ENCODE assay signal across 8 mouse cellular contexts in genomic region chr7:34232785-34233725, GRCm38 (mm10). TPM values are rescaled to one million over a fixed set of nuclear protein-coding genes. Genes with fewer than 3 reads are reported as not detected.
DNase-seq lines count a peak whose midpoint lies in the region; ATAC-seq and TF ChIP-seq lines count a peak whose summit lies in the region.

No protein-coding gene starts in this region.

- no peak for TF ChIP-seq EP300 in CH12.LX (IDR thresholded peaks at IDR 0.05; ENCODE audit: low read length)
- TF ChIP-seq EP300 in liver, embryonic 14.5 days (IDR thresholded peaks at IDR 0.05; ENCODE audit: low read depth): no peak

- H3K9me3 ChIP-seq in heart, embryonic 11.5 days (replicated peaks; ENCODE audit: control insufficient read depth, low read length): no peaks in the 10 kb centered on the region
- H3K9me3 ChIP-seq in CH12.LX (replicated peaks; ENCODE audit: low read length): no peaks in the 10 kb centered on the region
- H3K9me3 ChIP-seq in forebrain, embryonic 12.5 days: no peaks in the 10 kb centered on the region
- H3K9me3 ChIP-seq in liver, embryonic 14.5 days (ENCODE audit: control insufficient read depth, low read length): no peaks in the 10 kb centered on the region

- WGBS in heart, embryonic 11.5 days (ENCODE audit: insufficient replicate concordance): 41% methylated on average over 7 of the region's 7 CpGs
- 42% methylated on average over 7 of the region's 7 CpGs for WGBS in forebrain, embryonic 12.5 days
- 39% methylated on average over 7 of the region's 7 CpGs for WGBS in liver, embryonic 14.5 days (ENCODE audit: insufficient replicate concordance)

- TF ChIP-seq RAD21 in CH12.LX (IDR thresholded peaks at IDR 0.05; ENCODE audit: low read depth, low read length): no peak

- peak overlapping the region; percentile 96 for H3K27ac ChIP-seq in heart, embryonic 11.5 days (ENCODE audit: low read depth, low read length)
- peak overlapping the region; percentile 86 for H3K27ac ChIP-seq in CH12.LX (ENCODE audit: insufficient read depth, low read depth)
- peak overlapping the region; percentile 86 for H3K27ac ChIP-seq in forebrain, embryonic 12.5 days
- H3K27ac ChIP-seq in liver, embryonic 14.5 days: peak overlapping the region; percentile 46

- H3K36me3 ChIP-seq in heart, embryonic 11.5 days (ENCODE audit: control insufficient read depth, insufficient read depth, low read length): peaks cover 18% of the 10 kb centered on the region
- peaks cover 8 to 27% of the 10 kb centered on the region in 2 experiments for H3K36me3 ChIP-seq in CH12.LX (replicated peaks in 1 of 2; ENCODE audit: control insufficient read depth in 1 of 2, insufficient read depth in 1 of 2, low read length in 1 of 2)
- H3K36me3 ChIP-seq in forebrain, embryonic 12.5 days (replicated peaks): peaks cover 18% of the 10 kb centered on the region
- H3K36me3 ChIP-seq in liver, embryonic 14.5 days (replicated peaks; ENCODE audit: control insufficient read depth, insufficient read depth, low read depth): peaks cover 3% of the 10 kb centered on the region; the same call in 1 of the 2 replicates

- dilution Hi-C loops in CH12.LX (cut with MboI; ENCODE audit: extremely low pct_ligation_motif_present, extremely low pct_unique_long_range_greater_than_20kb, low sequenced_read_pairs): no loop called here

- no peaks in the 10 kb centered on the region for H3K27me3 ChIP-seq in heart, embryonic 11.5 days (ENCODE audit: control insufficient read depth, insufficient read depth, low read length)
- H3K27me3 ChIP-seq in CH12.LX (replicated peaks): no peaks in the 10 kb centered on the region
- no peaks in the 10 kb centered on the region for H3K27me3 ChIP-seq in forebrain, embryonic 12.5 days
- no peaks in the 10 kb centered on the region for H3K27me3 ChIP-seq in liver, embryonic 14.5 days (ENCODE audit: control insufficient read depth, insufficient read depth, low read length)

- peak overlapping the region; percentile 84 for H3K4me2 ChIP-seq in heart, embryonic 11.5 days
- H3K4me2 ChIP-seq in CH12.LX (ENCODE audit: insufficient read depth, low read depth, poor library complexity, severe bottlenecking): peak overlapping the region; percentile 96
- H3K4me2 ChIP-seq in forebrain, embryonic 12.5 days: peak overlapping the region; percentile 67
- peak overlapping the region; percentile 70 for H3K4me2 ChIP-seq in liver, embryonic 14.5 days (ENCODE audit: low read depth)

- peaks cover 26% of the 10 kb centered on the region for H3K4me1 ChIP-seq in heart, embryonic 11.5 days (ENCODE audit: control insufficient read depth, insufficient read depth, low read length)
- H3K4me1 ChIP-seq in CH12.LX (ENCODE audit: control insufficient read depth in 1 of 2, insufficient read depth in 2 of 2): peaks cover 3 to 43% of the 10 kb centered on the region in 2 experiments
- H3K4me1 ChIP-seq in forebrain, embryonic 12.5 days: peaks cover 24% of the 10 kb centered on the region
- peaks cover 22 to 35% of the 10 kb centered on the region in 2 experiments for H3K4me1 ChIP-seq in liver, embryonic 14.5 days (replicated peaks; ENCODE audit: control insufficient read depth in 2 of 2, insufficient read depth in 2 of 2, low read length in 1 of 2)

- no peak for ATAC-seq in heart, embryonic 11.5 days (replicated peaks; ENCODE audit: insufficient number of reproducible peaks, low FRiP score, low TSS enrichment)
- no peak for ATAC-seq in forebrain, embryonic 12.5 days (ENCODE audit: low FRiP score)
- ATAC-seq in liver, embryonic 14.5 days (ENCODE audit: insufficient read depth): peak; percentile 1; the same call in 1 of the 2 replicates

- no peak for TF ChIP-seq CTCF in CH12.LX (conservative IDR thresholded peaks at IDR 0.05 in 1 of 2, IDR thresholded peaks at IDR 0.05 in 1 of 2; ENCODE audit: low read depth in 2 of 2, low read length in 2 of 2)
- no peak for TF ChIP-seq CTCF in liver, embryonic 14.5 days (IDR thresholded peaks at IDR 0.05; ENCODE audit: low read depth)

- peak overlapping the region; percentile 57 for H3K4me3 ChIP-seq in heart, embryonic 11.5 days (ENCODE audit: low read depth, low read length)
- peak overlapping the region; percentile 55 to 78 (median 75) for H3K4me3 ChIP-seq in CH12.LX (replicated peaks in 1 of 3; ENCODE audit: low read depth in 2 of 3, low read length in 2 of 3, poor library complexity in 1 of 3)
- H3K4me3 ChIP-seq in forebrain, embryonic 12.5 days (replicated peaks): peak overlapping the region; percentile 47
- H3K4me3 ChIP-seq in liver, embryonic 14.5 days (ENCODE audit: insufficient read depth in 1 of 2, low read depth in 2 of 2, low read length in 2 of 2): peak overlapping the region; percentile 59 to 63

- no peak for TF ChIP-seq POLR2A in CH12.LX (IDR thresholded peaks at IDR 0.05; ENCODE audit: low read depth, low read length)

- no peak for DNase-seq in heart, postnatal 4 days
- DNase-seq in CH12.LX (ENCODE audit: extremely low read depth): peak; percentile 27
- no peak for DNase-seq in liver, embryonic 14.5 days (ENCODE audit: low read depth in 3 of 3, low spot score in 3 of 3)
- no peak for DNase-seq in adrenal gland, adult 18-20 months (ENCODE audit: low spot score in 2 of 2)
- no peak for DNase-seq in embryo, embryonic 11 days
- DNase-seq in MN1 (ENCODE audit: low spot score): no peak

- H3K9ac ChIP-seq in heart, embryonic 11.5 days (ENCODE audit: low read depth, low read length): peak overlapping the region; percentile 73
- H3K9ac ChIP-seq in CH12.LX (ENCODE audit: insufficient read depth, low read depth): peak overlapping the region; percentile 93
- peak overlapping the region; percentile 63 for H3K9ac ChIP-seq in forebrain, embryonic 12.5 days
- peak overlapping the region; percentile 39 for H3K9ac ChIP-seq in liver, embryonic 14.5 days (replicated peaks)

- in situ Hi-C loops in CH12.LX (cut with MboI; ENCODE audit: low pct_ligation_motif_present, low pct_unique_long_range_greater_than_20kb, low sequenced_read_pairs): loop anchor here (5.0 kb wide), 1 partner anchor 66 kb away; the partner anchor contains the start of gene Uba2

- peaks cover 19% of the 10 kb centered on the region for H3K79me2 ChIP-seq in CH12.LX (replicated peaks; ENCODE audit: control insufficient read depth, extremely low read depth, insufficient read depth, poor library complexity, severe bottlenecking)

TF ChIP-seq in CH12.LX, 34 proteins besides CTCF, POLR2A, EP300 and RAD21 (continues in another document):
- TF ChIP-seq MAX (IDR thresholded peaks at IDR 0.05; ENCODE audit: low read length) (0 out of 2 replicates have a peak, but pooled peaks have one; percentile 34), MAZ (IDR thresholded peaks at IDR 0.05; ENCODE audit: low read depth, low read length) (0 out of 2 replicates have a peak, but pooled peaks have one; percentile 51), CHD1 (IDR thresholded peaks at IDR 0.05; ENCODE audit: low read depth, low read length) (peak; percentile 58; the same call in 1 of the 2 replicates), POLR2AphosphoS2 (IDR thresholded peaks at IDR 0.05; ENCODE audit: low read depth, low read length) (no peak; the same call in 1 of the 2 replicates), GABPA (IDR thresholded peaks at IDR 0.05; ENCODE audit: insufficient replicate concordance, low read depth, low read length) (no peak), UBTF (IDR thresholded peaks at IDR 0.05; ENCODE audit: low read depth, low read length) (0 out of 2 replicates have a peak, but pooled peaks have one; percentile 58), E2F4 (IDR thresholded peaks at IDR 0.05; ENCODE audit: insufficient replicate concordance, low read depth, low read length) (no peak), MYC (IDR thresholded peaks at IDR 0.05; ENCODE audit: low read depth, low read length) (no peak), KAT2A (IDR thresholded peaks at IDR 0.05; ENCODE audit: insufficient replicate concordance, low read length) (no peak), SIN3A (IDR thresholded peaks at IDR 0.05; ENCODE audit: low read length) (0 out of 2 replicates have a peak, but pooled peaks have one; percentile 39), MEF2A (IDR thresholded peaks at IDR 0.05; ENCODE audit: borderline replicate concordance, low read depth, low read length) (peak; percentile 21; the same call in 1 of the 2 replicates), JUN (IDR thresholded peaks at IDR 0.05; ENCODE audit: insufficient read depth, low read depth, low read length) (no peak), NELFE (IDR thresholded peaks at IDR 0.05; ENCODE audit: low read depth, low read length) (no peak)

RNA-seq across cellular contexts. Expression of gene Gpi1, which starts 2.9 kb away (rescaled TPM):
- polyA plus RNA-seq in heart, embryonic 11.5 days (2014; fragmentation: Nextera tagmentation; extraction: Ambion mirVana): 798 and 824 TPM in 2 replicates
- total RNA-seq in heart, postnatal 4 days (2021): 100 to 1,000 TPM; 621 to 625 TPM
- total RNA-seq in CH12.LX (2012; rRNA removed): 243 and 332 TPM in 2 replicates
- 227 and 278 TPM in 2 replicates for total RNA-seq in CH12.LX (2014; rRNA removed)
- 681 and 693 TPM in 2 replicates for polyA plus RNA-seq in CH12.LX (2012; ENCODE audit: insufficient read length, low read depth)
- 260 and 266 TPM in 2 replicates for polyA plus RNA-seq in forebrain, embryonic 12.5 days (2016; fragmentation: Nextera tagmentation; extraction: Ambion mirVana)
- 83.2 and 101 TPM in 2 replicates for polyA plus RNA-seq in liver, embryonic 14.5 days (2012; rRNA removed)
- 107 and 108 TPM in 2 replicates for polyA plus RNA-seq in liver, embryonic 14.5 days (2014; fragmentation: Nextera tagmentation; extraction: Ambion mirVana)
- total RNA-seq in adrenal gland, adult 18-20 months (2021): 100 to 1,000 TPM; 397 to 651 TPM

RNA-seq across cellular contexts. Expression of gene Gm6096, which starts 17.8 kb away (rescaled TPM):
- 0.80 and 1.2 TPM in 2 replicates for polyA plus RNA-seq in heart, embryonic 11.5 days (2014; fragmentation: Nextera tagmentation; extraction: Ambion mirVana)
- not detected for total RNA-seq in heart, postnatal 4 days (2021)
- total RNA-seq in CH12.LX (2012; rRNA removed) (not detected in 2 replicates), CH12.LX (2014; rRNA removed) (not detected in 2 replicates)
- not detected in 2 replicates for polyA plus RNA-seq in CH12.LX (2012; ENCODE audit: insufficient read length, low read depth)
- polyA plus RNA-seq in forebrain, embryonic 12.5 days (2016; fragmentation: Nextera tagmentation; extraction: Ambion mirVana): not detected in 2 replicates
- polyA plus RNA-seq in liver, embryonic 14.5 days (2012; rRNA removed): not detected in 2 replicates
- polyA plus RNA-seq in liver, embryonic 14.5 days (2014; fragmentation: Nextera tagmentation; extraction: Ambion mirVana): 0.30 TPM in 1 of 2 replicates, not detected in the other
- not detected for total RNA-seq in adrenal gland, adult 18-20 months (2021)

RNA-seq across cellular contexts. Expression of gene Pdcd2l, which starts 36.6 kb away (rescaled TPM):
- polyA plus RNA-seq in heart, embryonic 11.5 days (2014; fragmentation: Nextera tagmentation; extraction: Ambion mirVana): 46.7 and 49.7 TPM in 2 replicates
- total RNA-seq in heart, postnatal 4 days (2021): 10 to 100 TPM; 24.7 to 25.9 TPM
- total RNA-seq in CH12.LX (2012; rRNA removed) (41.4 and 51.6 TPM in 2 replicates), CH12.LX (2014; rRNA removed) (39.5 and 41.2 TPM in 2 replicates)
- 27.9 and 30.1 TPM in 2 replicates for polyA plus RNA-seq in CH12.LX (2012; ENCODE audit: insufficient read length, low read depth)
- 64.1 and 67.5 TPM in 2 replicates for polyA plus RNA-seq in forebrain, embryonic 12.5 days (2016; fragmentation: Nextera tagmentation; extraction: Ambion mirVana)
- 12.4 and 14.1 TPM in 2 replicates for polyA plus RNA-seq in liver, embryonic 14.5 days (2012; rRNA removed)
- polyA plus RNA-seq in liver, embryonic 14.5 days (2014; fragmentation: Nextera tagmentation; extraction: Ambion mirVana): 20.4 and 21.7 TPM in 2 replicates
- 10 to 100 TPM; 17.5 to 19.1 TPM for total RNA-seq in adrenal gland, adult 18-20 months (2021)

Comparison
In these comparisons a context has a peak if more than half of its experiments do, and no peak if none do; other contexts are left out.
1. H3K27ac ChIP-seq: peak in every context shown above with its lines; median percentile 96 in heart, embryonic 11.5 days; 86 in CH12.LX; 86 in forebrain, embryonic 12.5 days; 46 in liver, embryonic 14.5 days.
2. H3K9ac ChIP-seq: peak in every context shown above with its lines; median percentile 93 in CH12.LX; 73 in heart, embryonic 11.5 days; 63 in forebrain, embryonic 12.5 days; 39 in liver, embryonic 14.5 days.